Mouse (Mus musculus) thymus, postnatal 25 days (tissue): ENCODE results near the gene Cpz.

Experiments
- DNase-seq: peaks from one replicate; pipeline ENCODE4 v3.0.0; 2022

Cpz gene

GRCm38 (mm10) chr5:35525469-35526123, at the start of gene Cpz:
TSS of gene Cpz (minus strand) at chr5:35525698.
- no peak for DNase-seq

- DNase-seq: peak; percentile 88
Observed at GRCm38 (mm10) chr5:35574653-35575599, 49.4 kb upstream of the Cpz start, which contains the start of gene Trmt44. TSS of gene Trmt44 (minus strand) at chr5:35575070.

GRCm38 (mm10) chr5:35571546-35571945, 46.0 kb upstream of the Cpz start:
- no peak for DNase-seq

GRCm38 (mm10) chr5:35566632-35567031, 41.1 kb upstream of the Cpz start:
- DNase-seq: no peak

GRCm38 (mm10) chr5:35565217-35565616, 39.7 kb upstream of the Cpz start:
- no peak for DNase-seq

GRCm38 (mm10) chr5:35563449-35563848, 38.0 kb upstream of the Cpz start:
- peak; percentile 70 for DNase-seq

GRCm38 (mm10) chr5:35562616-35563015, 37.1 kb upstream of the Cpz start:
- no peak for DNase-seq

- DNase-seq: no peak
Observed at GRCm38 (mm10) chr5:35559447-35559846, 33.9 kb upstream of the Cpz start.

- DNase-seq: no peak
Observed at GRCm38 (mm10) chr5:35557946-35558621, 32.6 kb upstream of the Cpz start.

- no peak for DNase-seq
Observed at GRCm38 (mm10) chr5:35556393-35556792, 30.9 kb upstream of the Cpz start.

GRCm38 (mm10) chr5:35552838-35553539, 27.5 kb upstream of the Cpz start:
- DNase-seq: no peak

- DNase-seq: no peak
Observed at GRCm38 (mm10) chr5:35551855-35552837, 26.6 kb upstream of the Cpz start.

GRCm38 (mm10) chr5:35546127-35546526, 20.6 kb upstream of the Cpz start:
- no peak for DNase-seq

GRCm38 (mm10) chr5:35541059-35541790, 15.7 kb upstream of the Cpz start:
- no peak for DNase-seq

GRCm38 (mm10) chr5:35540555-35540954, 15.1 kb upstream of the Cpz start:
- DNase-seq: no peak

- no peak for DNase-seq
Observed at GRCm38 (mm10) chr5:35539576-35539975, 14.1 kb upstream of the Cpz start.

GRCm38 (mm10) chr5:35538022-35538421, 12.5 kb upstream of the Cpz start:
- DNase-seq: no peak

- no peak for DNase-seq
Observed at GRCm38 (mm10) chr5:35537474-35537873, 12.0 kb upstream of the Cpz start.

- no peak for DNase-seq
Observed at GRCm38 (mm10) chr5:35536271-35536670, 10.8 kb upstream of the Cpz start.

GRCm38 (mm10) chr5:35531586-35531985, 6.1 kb upstream of the Cpz start:
- peak; percentile 24 for DNase-seq

GRCm38 (mm10) chr5:35530442-35530841, 4.9 kb upstream of the Cpz start:
- DNase-seq: peak; percentile 39
